Mouse (Mus musculus): ENCODE results near the gene Dars2. TPM values are rescaled to one million over a fixed set of nuclear protein-coding genes. Genes with fewer than 3 reads are reported as not detected.

The Dars2 gene
- polyA plus RNA-seq, 1 experiment from 2014 or later, result 24.2 TPM

GRCm38 (mm10) chr1:161008038-161008437 is 62.4 kb downstream of the Dars2 start:
- Histone ChIP-seq H3K27me3 (replicated peaks; ENCODE audit: control insufficient read depth, insufficient read depth, low read length) (no peaks in the 10 kb centered on the region), H3K9me3 (ENCODE audit: control insufficient read depth, low read length) (no peaks in the 10 kb centered on the region), H3K4me1 (ENCODE audit: control insufficient read depth, insufficient read depth, low read length) (no peaks in the 10 kb centered on the region), H3K27ac (replicated peaks; ENCODE audit: low read depth, low read length) (no peak overlapping the region), H3K9ac (ENCODE audit: low read depth, low read length) (no peak overlapping the region), H3K4me2 (ENCODE audit: low read depth, low read length) (no peak overlapping the region), H3K36me3 (ENCODE audit: control insufficient read depth, insufficient read depth, low read length) (peaks cover 23% of the 10 kb centered on the region), H3K4me3 (ENCODE audit: low read depth, low read length) (no peak overlapping the region)
- 88% methylated on average over 2 of the region's 2 CpGs for WGBS
- ATAC-seq (ENCODE audit: low read depth) (no peak), DNase-seq (ENCODE audit: low spot score) (no peak)

GRCm38 (mm10) chr1:161006471-161006870 is 64.0 kb downstream of the Dars2 start:
- ATAC-seq (ENCODE audit: low read depth), result no peak
- WGBS, result 81% methylated on average over 5 of the region's 5 CpGs

GRCm38 (mm10) chr1:161005526-161005925 is 64.9 kb downstream of the Dars2 start:
- no peaks in the 10 kb centered on the region for H3K27me3 ChIP-seq (replicated peaks; ENCODE audit: control insufficient read depth, insufficient read depth, low read length)
- no peak for ATAC-seq (ENCODE audit: low read depth)
- peaks cover 15% of the 10 kb centered on the region; the same call in 1 of the 2 replicates for H3K36me3 ChIP-seq (ENCODE audit: control insufficient read depth, insufficient read depth, low read length)
- no peak overlapping the region for H3K4me3 ChIP-seq (ENCODE audit: low read depth, low read length)
- H3K4me2 ChIP-seq (ENCODE audit: low read depth, low read length), result no peak overlapping the region
- H3K9me3 ChIP-seq (ENCODE audit: control insufficient read depth, low read length), result no peaks in the 10 kb centered on the region
- DNase-seq (ENCODE audit: low spot score), result no peak
- no peaks in the 10 kb centered on the region for H3K4me1 ChIP-seq (ENCODE audit: control insufficient read depth, insufficient read depth, low read length)
- no peak overlapping the region for H3K9ac ChIP-seq (ENCODE audit: low read depth, low read length)
- 52% methylated on average over 3 of the region's 3 CpGs for WGBS
- H3K27ac ChIP-seq (replicated peaks; ENCODE audit: low read depth, low read length), result no peak overlapping the region

More at GRCm38 (mm10) chr1:161006471-161006870, 64.0 kb downstream of the Dars2 start:
- Histone ChIP-seq H3K27me3 (replicated peaks; ENCODE audit: control insufficient read depth, insufficient read depth, low read length) (no peaks in the 10 kb centered on the region), H3K4me1 (ENCODE audit: control insufficient read depth, insufficient read depth, low read length) (no peaks in the 10 kb centered on the region), H3K9me3 (ENCODE audit: control insufficient read depth, low read length) (no peaks in the 10 kb centered on the region), H3K36me3 (ENCODE audit: control insufficient read depth, insufficient read depth, low read length) (peaks cover 15% of the 10 kb centered on the region; the same call in 1 of the 2 replicates), H3K4me3 (ENCODE audit: low read depth, low read length) (no peak overlapping the region), H3K9ac (ENCODE audit: low read depth, low read length) (no peak overlapping the region), H3K27ac (replicated peaks; ENCODE audit: low read depth, low read length) (no peak overlapping the region), H3K4me2 (ENCODE audit: low read depth, low read length) (no peak overlapping the region)
- DNase-seq (ENCODE audit: low spot score), result no peak

GRCm38 (mm10) chr1:161004942-161005341 is 65.5 kb downstream of the Dars2 start:
- 73% methylated on average over 4 of the region's 4 CpGs for WGBS
- no peak overlapping the region for H3K9ac ChIP-seq (ENCODE audit: low read depth, low read length)
- DNase-seq (ENCODE audit: low spot score) (no peak), ATAC-seq (ENCODE audit: low read depth) (no peak)
- no peaks in the 10 kb centered on the region for H3K4me1 ChIP-seq (ENCODE audit: control insufficient read depth, insufficient read depth, low read length)
- peaks cover 15% of the 10 kb centered on the region; the same call in 1 of the 2 replicates for H3K36me3 ChIP-seq (ENCODE audit: control insufficient read depth, insufficient read depth, low read length)
- no peaks in the 10 kb centered on the region for H3K27me3 ChIP-seq (replicated peaks; ENCODE audit: control insufficient read depth, insufficient read depth, low read length)
- H3K9me3 ChIP-seq (ENCODE audit: control insufficient read depth, low read length), result no peaks in the 10 kb centered on the region
- H3K4me3 ChIP-seq (ENCODE audit: low read depth, low read length), result no peak overlapping the region
- H3K27ac ChIP-seq (replicated peaks; ENCODE audit: low read depth, low read length), result no peak overlapping the region
- no peak overlapping the region for H3K4me2 ChIP-seq (ENCODE audit: low read depth, low read length)

- H3K9me3 ChIP-seq (ENCODE audit: control insufficient read depth, low read length), result no peaks in the 10 kb centered on the region
- 81% methylated on average over 6 of the region's 6 CpGs for WGBS
- no peak for ATAC-seq (ENCODE audit: low read depth)
- no peaks in the 10 kb centered on the region for H3K36me3 ChIP-seq (ENCODE audit: control insufficient read depth, insufficient read depth, low read length)
- DNase-seq (ENCODE audit: low spot score), result no peak
- H3K4me2 ChIP-seq (ENCODE audit: low read depth, low read length), result no peak overlapping the region
- no peak overlapping the region for H3K9ac ChIP-seq (ENCODE audit: low read depth, low read length)
- no peaks in the 10 kb centered on the region for H3K27me3 ChIP-seq (replicated peaks; ENCODE audit: control insufficient read depth, insufficient read depth, low read length)
- no peak overlapping the region for H3K27ac ChIP-seq (replicated peaks; ENCODE audit: low read depth, low read length)
- H3K4me3 ChIP-seq (ENCODE audit: low read depth, low read length), result no peak overlapping the region
- no peaks in the 10 kb centered on the region for H3K4me1 ChIP-seq (ENCODE audit: control insufficient read depth, insufficient read depth, low read length)
Observed at GRCm38 (mm10) chr1:160993851-160994250, 76.6 kb downstream of the Dars2 start.

Other genes starting within 250 kb of the Dars2 start
- 8.1 and 8.5 TPM in 2 replicates for gene Rc3h1, start 164.2 kb downstream of the Dars2 start, polyA plus RNA-seq (2014; fragmentation: Nextera tagmentation; extraction: Ambion mirVana)
- 1.9 and 2.6 TPM in 2 replicates for gene Serpinc1, start 92.1 kb downstream of the Dars2 start, polyA plus RNA-seq (2014; fragmentation: Nextera tagmentation; extraction: Ambion mirVana)
- 7.8 and 10.5 TPM in 2 replicates for gene Zbtb37, start 35.8 kb downstream of the Dars2 start, polyA plus RNA-seq (2014; fragmentation: Nextera tagmentation; extraction: Ambion mirVana)
- gene Cenpl, start 55 bp upstream of the Dars2 start, polyA plus RNA-seq (2014; fragmentation: Nextera tagmentation; extraction: Ambion mirVana), result 22.6 and 25.6 TPM in 2 replicates
- gene Klhl20, start 60.9 kb upstream of the Dars2 start, polyA plus RNA-seq (2014; fragmentation: Nextera tagmentation; extraction: Ambion mirVana), result 18.2 and 21.9 TPM in 2 replicates
- 2.2 and 3.8 TPM in 2 replicates for gene Ankrd45, start 72.0 kb upstream of the Dars2 start, polyA plus RNA-seq (2014; fragmentation: Nextera tagmentation; extraction: Ambion mirVana)
- not detected in 2 replicates for gene Tex50, start 88.7 kb upstream of the Dars2 start, polyA plus RNA-seq (2014; fragmentation: Nextera tagmentation; extraction: Ambion mirVana)
- gene Prdx6, start 180.6 kb upstream of the Dars2 start, polyA plus RNA-seq (2014; fragmentation: Nextera tagmentation; extraction: Ambion mirVana), result 325 and 357 TPM in 2 replicates

Data from embryonic facial prominence, embryonic 14.5 days (tissue).